Mouse (Mus musculus) limb, embryonic 10.5 days (tissue): ENCODE data around the gene Ptpn11. TPM values are rescaled to one million over a fixed set of nuclear protein-coding genes. Genes with fewer than 3 reads are reported as not detected.

Experiments
- DNase-seq: peaks from one replicate; pipeline ENCODE4 v3.0.0-alpha.2; 2017; ENCODE audit warnings: low spot score
- H3K27ac ChIP-seq: fragments of 300-500 bp; sonication (generic); 2 replicates; pipeline ENCODE4 v1.5.1; 2016; ENCODE audit warnings: mild to moderate bottlenecking
- H3K27me3 ChIP-seq: fragments of 300-500 bp; sonication (generic); 2 replicates; pipeline ENCODE4 v1.6.1; 2016; ENCODE audit warnings: low read depth, mild to moderate bottlenecking; ENCODE audit not compliant: poor library complexity, severe bottlenecking
- H3K36me3 ChIP-seq: fragments of 300-500 bp; sonication (generic); 2 replicates; pipeline ENCODE4 v1.6.1; 2016; ENCODE audit warnings: mild to moderate bottlenecking, moderate library complexity
- H3K4me1 ChIP-seq: fragments of 300-500 bp; sonication (generic); 2 replicates; pipeline ENCODE4 v1.6.1; 2016
- H3K4me3 ChIP-seq: fragments of 300-500 bp; sonication (generic); 2 replicates; pipeline ENCODE4 v1.5.1; 2016; ENCODE audit warnings: mild to moderate bottlenecking, moderate library complexity
- H3K9me3 ChIP-seq: fragments of 300-500 bp; sonication (generic); replicated peaks from 2 replicates; pipeline ENCODE4 v1.6.1; 2016; ENCODE audit warnings: mild to moderate bottlenecking
- WGBS: fragments of 180-500 bp; shearing (Covaris S2); methylation state at CpG from one replicate; pipeline ENCODE4 v1.1.7; 2016; 5-methylcytosine and 5-hydroxymethylcytosine counted together
- polyA plus RNA-seq: library from polyadenylated mRNA; unstranded; fragments of >200 nt; fragmentation: Nextera tagmentation; extraction: Ambion mirVana; gene quantifications from 2 replicates; pipeline ENCODE4 v1.2.1, GENCODE M21; 2016

Ptpn11 gene
- polyA plus RNA-seq, 1 experiment from 2014 or later, result 24.9 TPM

- DNase-seq, result no peak
- Histone ChIP-seq H3K27me3 (no peaks in the 10 kb centered on the region), H3K4me3 (no peak overlapping the region), H3K27ac (no peak overlapping the region), H3K9me3 (no peaks in the 10 kb centered on the region), H3K4me1 (0 out of 2 replicates have a peak, but pooled peaks cover 6% of the 10 kb centered on the region), H3K36me3 (peaks cover 50% of the 10 kb centered on the region)
- WGBS, result 92% methylated on average over 5 of the region's 5 CpGs
Measured at GRCm38 (mm10) chr5:121129254-121129653, 61.9 kb downstream of the Ptpn11 start.

- Histone ChIP-seq H3K4me1 (0 out of 2 replicates have a peak, but pooled peaks cover 5% of the 10 kb centered on the region), H3K27me3 (no peaks in the 10 kb centered on the region), H3K4me3 (no peak overlapping the region), H3K9me3 (no peaks in the 10 kb centered on the region), H3K27ac (no peak overlapping the region), H3K36me3 (peaks cover 18% of the 10 kb centered on the region)
- no peak for DNase-seq
- WGBS, result 75% methylated on average over 2 of the region's 2 CpGs
Measured at GRCm38 (mm10) chr5:121126051-121126450, 65.1 kb downstream of the Ptpn11 start.

GRCm38 (mm10) chr5:121125563-121125962, 65.6 kb downstream of the Ptpn11 start:
- 86% methylated on average over 14 of the region's 14 CpGs for WGBS
- no peaks in the 10 kb centered on the region for H3K9me3 ChIP-seq

GRCm38 (mm10) chr5:121124208-121125185, 66.7 kb downstream of the Ptpn11 start:
- 52% methylated on average over 5 of the region's 5 CpGs for WGBS
- no peaks in the 10 kb centered on the region for H3K9me3 ChIP-seq
- H3K27me3 ChIP-seq, result no peaks in the 10 kb centered on the region

More at GRCm38 (mm10) chr5:121125563-121125962, 65.6 kb downstream of the Ptpn11 start:
- Histone ChIP-seq H3K36me3 (peaks cover 16% of the 10 kb centered on the region), H3K4me3 (no peak overlapping the region), H3K4me1 (0 out of 2 replicates have a peak, but pooled peaks cover 5% of the 10 kb centered on the region), H3K27ac (no peak overlapping the region), H3K27me3 (no peaks in the 10 kb centered on the region)
- no peak for DNase-seq

GRCm38 (mm10) chr5:121123399-121123798, 67.8 kb downstream of the Ptpn11 start:
- H3K36me3 ChIP-seq, result no peaks in the 10 kb centered on the region
- no peaks in the 10 kb centered on the region for H3K9me3 ChIP-seq
- DNase-seq, result no peak
- no peak overlapping the region for H3K27ac ChIP-seq
- H3K4me1 ChIP-seq, result peaks cover 11% of the 10 kb centered on the region; the same call in 1 of the 2 replicates
- WGBS, result 89% methylated on average over 5 of the region's 5 CpGs
- H3K27me3 ChIP-seq, result no peaks in the 10 kb centered on the region
- no peak overlapping the region for H3K4me3 ChIP-seq

More at GRCm38 (mm10) chr5:121124208-121125185, 66.7 kb downstream of the Ptpn11 start:
- no peak overlapping the region for H3K27ac ChIP-seq
- H3K4me1 ChIP-seq, result peaks cover 10% of the 10 kb centered on the region; the same call in 1 of the 2 replicates
- H3K36me3 ChIP-seq, result peaks cover 8% of the 10 kb centered on the region
- no peak for DNase-seq
- H3K4me3 ChIP-seq, result no peak overlapping the region

GRCm38 (mm10) chr5:121122577-121122976, 68.6 kb downstream of the Ptpn11 start:
- H3K9me3 ChIP-seq, result no peaks in the 10 kb centered on the region
- no peaks in the 10 kb centered on the region for H3K36me3 ChIP-seq
- H3K27ac ChIP-seq, result no peak overlapping the region
- H3K4me1 ChIP-seq, result peaks cover 19% of the 10 kb centered on the region; the same call in 1 of the 2 replicates
- DNase-seq, result no peak
- WGBS, result 83% methylated on average over 3 of the region's 3 CpGs
- no peak overlapping the region for H3K4me3 ChIP-seq
- no peaks in the 10 kb centered on the region for H3K27me3 ChIP-seq

- Histone ChIP-seq H3K27me3 (no peaks in the 10 kb centered on the region), H3K9me3 (no peaks in the 10 kb centered on the region), H3K4me1 (peaks cover 22% of the 10 kb centered on the region; the same call in 1 of the 2 replicates), H3K4me3 (no peak overlapping the region), H3K36me3 (no peaks in the 10 kb centered on the region), H3K27ac (no peak overlapping the region)
- 90% methylated on average over 3 of the region's 3 CpGs for WGBS
- no peak for DNase-seq
Measured at GRCm38 (mm10) chr5:121122036-121122435, 69.2 kb downstream of the Ptpn11 start.

GRCm38 (mm10) chr5:121119331-121120034, 71.7 kb downstream of the Ptpn11 start:
- Histone ChIP-seq H3K9me3 (no peaks in the 10 kb centered on the region), H3K27ac (no peak overlapping the region), H3K4me3 (no peak overlapping the region), H3K27me3 (no peaks in the 10 kb centered on the region), H3K4me1 (peaks cover 22% of the 10 kb centered on the region; the same call in 1 of the 2 replicates), H3K36me3 (no peaks in the 10 kb centered on the region)
- DNase-seq, result no peak
- 84% methylated on average over 13 of the region's 13 CpGs for WGBS

GRCm38 (mm10) chr5:121118345-121118744, 72.9 kb downstream of the Ptpn11 start:
- WGBS, result 58% methylated on average over 4 of the region's 4 CpGs
- Histone ChIP-seq H3K36me3 (no peaks in the 10 kb centered on the region), H3K4me1 (peaks cover 17% of the 10 kb centered on the region; the same call in 1 of the 2 replicates), H3K4me3 (no peak overlapping the region), H3K9me3 (no peaks in the 10 kb centered on the region), H3K27me3 (no peaks in the 10 kb centered on the region), H3K27ac (no peak overlapping the region)
- DNase-seq, result no peak

- H3K4me1 ChIP-seq, result peaks cover 17% of the 10 kb centered on the region; the same call in 1 of the 2 replicates
- no peaks in the 10 kb centered on the region for H3K27me3 ChIP-seq
- no peak overlapping the region for H3K27ac ChIP-seq
- whole genome bisulfite sequencing, result 83% methylated on average over 3 of the region's 3 CpGs
- DNase-seq, result no peak
- no peaks in the 10 kb centered on the region for H3K36me3 ChIP-seq
- no peaks in the 10 kb centered on the region for H3K9me3 ChIP-seq
- no peak overlapping the region for H3K4me3 ChIP-seq
Measured at GRCm38 (mm10) chr5:121116941-121117340, 74.3 kb downstream of the Ptpn11 start.

GRCm38 (mm10) chr5:121115391-121116157, 75.6 kb downstream of the Ptpn11 start:
- 75% methylated on average over 8 of the region's 8 CpGs for WGBS
- H3K4me1 ChIP-seq, result peaks cover 17% of the 10 kb centered on the region; the same call in 1 of the 2 replicates

GRCm38 (mm10) chr5:121114151-121114550, 77.0 kb downstream of the Ptpn11 start:
- no peak overlapping the region for H3K4me3 ChIP-seq
- WGBS, result 86% methylated on average over 14 of the region's 14 CpGs
- DNase-seq, result no peak
- H3K4me1 ChIP-seq, result peaks cover 11% of the 10 kb centered on the region; the same call in 1 of the 2 replicates
- H3K27me3 ChIP-seq, result no peaks in the 10 kb centered on the region
- no peaks in the 10 kb centered on the region for H3K9me3 ChIP-seq
- no peaks in the 10 kb centered on the region for H3K36me3 ChIP-seq
- H3K27ac ChIP-seq, result no peak overlapping the region

More at GRCm38 (mm10) chr5:121115391-121116157, 75.6 kb downstream of the Ptpn11 start:
- no peak overlapping the region for H3K4me3 ChIP-seq
- DNase-seq, result no peak
- H3K27me3 ChIP-seq, result no peaks in the 10 kb centered on the region
- no peaks in the 10 kb centered on the region for H3K9me3 ChIP-seq
- H3K36me3 ChIP-seq, result no peaks in the 10 kb centered on the region
- H3K27ac ChIP-seq, result no peak overlapping the region
